Mouse (Mus musculus) bone marrow macrophage, adult 2 months (primary cell): ENCODE data around the gene Nuak1. TPM values are rescaled to one million over a fixed set of nuclear protein-coding genes. Genes with fewer than 3 reads are reported as not detected.
"Not testable (repeated sequence)": the region's sequence is repeated elsewhere in the genome, so short reads cannot be mapped to it uniquely, and the experiment has no call there.

Experiments
- H3K27ac ChIP-seq: 2 replicates; pipeline ENCODE4 v1.5.1; 2012; ENCODE audit warnings: low read depth, low read length; ENCODE audit not compliant: insufficient read depth
- H3K4me1 ChIP-seq: 2 replicates; pipeline ENCODE4 v1.6.1; 2012; ENCODE audit warnings: low read length; ENCODE audit not compliant: control insufficient read depth, insufficient read depth
- H3K4me3 ChIP-seq: 2 replicates; pipeline ENCODE4 v1.5.1; 2012; ENCODE audit warnings: mild to moderate bottlenecking, low read length, moderate library complexity; ENCODE audit not compliant: insufficient read depth
- CTCF ChIP-seq: IDR thresholded peaks from 2 replicates; pipeline ENCODE4 v1.5.1; 2012; ENCODE audit warnings: low read depth, mild to moderate bottlenecking, low read length, moderate library complexity
- POLR2A ChIP-seq: IDR thresholded peaks from 2 replicates; pipeline ENCODE4 v1.6.1; 2012; ENCODE audit warnings: mild to moderate bottlenecking, low read depth, low read length, borderline replicate concordance
- polyA plus RNA-seq: library from polyadenylated mRNA; stranded (reverse); fragments of >200 nt; gene quantifications from 2 replicates; pipeline ENCODE4 v1.2.4, GENCODE M21; 2012; ENCODE audit not compliant: missing spikeins, insufficient read depth, insufficient read length

The Nuak1 gene
- polyA plus RNA-seq: 11.4 and 13.4 TPM in 2 replicates

- TF ChIP-seq CTCF: no peak
- TF ChIP-seq POLR2A: no peak
- Histone ChIP-seq H3K4me3 (peak within 1 kb of the TSS; percentile 88), H3K27ac (peak within 1 kb of the TSS; percentile 63), H3K4me1 (peaks cover 14% of the 10 kb centered on the region)
Measured at GRCm38 (mm10) chr10:84440541-84441433, at the start of gene Nuak1. Gene Nuak1 (minus strand): TSS chr10:84440597.

- H3K4me3 ChIP-seq: no peak overlapping the region
- peaks cover 12% of the 10 kb centered on the region for H3K4me1 ChIP-seq
- no peak for TF ChIP-seq CTCF
- no peak for TF ChIP-seq POLR2A
- no peak overlapping the region for H3K27ac ChIP-seq
Measured at GRCm38 (mm10) chr10:84490115-84490514, 49.7 kb upstream of the Nuak1 start.

GRCm38 (mm10) chr10:84488315-84488714 is 47.9 kb upstream of the Nuak1 start:
- no peak overlapping the region for H3K4me3 ChIP-seq
- no peak overlapping the region for H3K27ac ChIP-seq
- peaks cover 25% of the 10 kb centered on the region for H3K4me1 ChIP-seq
- TF ChIP-seq CTCF (peak; percentile 70), POLR2A (no peak)

- Histone ChIP-seq H3K4me1 (peaks cover 40% of the 10 kb centered on the region), H3K4me3 (no peak overlapping the region), H3K27ac (no peak overlapping the region)
- no peak for TF ChIP-seq POLR2A
- no peak for TF ChIP-seq CTCF
Measured at GRCm38 (mm10) chr10:84484661-84485060, 44.3 kb upstream of the Nuak1 start.

DNA sequence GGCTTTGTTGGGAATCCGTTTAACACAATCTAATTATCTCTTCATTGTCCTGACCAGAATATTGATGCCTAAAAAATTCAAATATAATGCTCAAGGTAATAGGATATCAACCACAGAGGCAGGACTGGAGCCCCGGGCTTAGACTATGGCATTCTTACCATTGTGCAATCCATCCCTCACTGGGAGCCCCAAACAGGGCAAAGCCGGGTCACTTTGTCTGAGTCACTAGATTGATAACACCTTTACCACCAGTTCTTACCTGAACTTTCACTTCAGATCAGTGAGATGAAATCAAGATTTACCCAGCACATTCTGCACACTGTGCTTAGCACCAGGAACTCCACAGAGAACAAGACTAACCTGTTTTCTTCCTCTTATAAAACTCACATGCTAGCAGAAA is 43.2 kb upstream of the Nuak1 start:
- TF ChIP-seq CTCF (no peak), POLR2A (no peak)
- Histone ChIP-seq H3K4me1 (peaks cover 40% of the 10 kb centered on the region), H3K4me3 (no peak overlapping the region), H3K27ac (no peak overlapping the region)

DNA sequence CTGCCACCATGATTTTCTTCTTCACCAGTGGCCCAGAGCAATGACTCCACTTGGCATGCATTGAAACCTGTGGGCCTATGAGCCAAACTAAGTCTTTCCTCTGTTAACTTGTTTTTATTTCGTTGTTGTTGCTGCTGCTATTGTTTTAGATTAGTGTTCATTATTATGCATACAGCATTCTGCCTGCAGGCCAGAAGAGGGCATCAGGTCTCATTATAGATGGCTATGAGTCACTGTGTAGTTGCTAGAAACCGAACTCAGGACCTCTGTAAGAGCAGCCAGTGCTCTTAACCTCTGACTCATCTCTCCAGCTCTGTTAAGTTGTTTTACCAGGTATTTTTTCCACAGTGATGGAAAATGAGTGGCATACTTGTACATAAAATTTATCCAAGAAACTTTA is 42.7 kb upstream of the Nuak1 start:
- TF ChIP-seq CTCF: no peak
- TF ChIP-seq POLR2A: no peak
- H3K27ac ChIP-seq: no peak overlapping the region
- H3K4me1 ChIP-seq: peaks cover 40% of the 10 kb centered on the region
- no peak overlapping the region for H3K4me3 ChIP-seq

- H3K27ac ChIP-seq, H3K4me3 ChIP-seq: not testable (repeated sequence)
- peaks cover 40% of the 10 kb centered on the region for H3K4me1 ChIP-seq
Measured at GRCm38 (mm10) chr10:84482418-84482817, 42.0 kb upstream of the Nuak1 start.

GRCm38 (mm10) chr10:84481327-84481671 is 40.9 kb upstream of the Nuak1 start:
- peaks cover 40% of the 10 kb centered on the region for H3K4me1 ChIP-seq
- peak overlapping the region; percentile 78 for H3K27ac ChIP-seq
- H3K4me3 ChIP-seq: no peak overlapping the region
- TF ChIP-seq CTCF (no peak), POLR2A (no peak)

DNA sequence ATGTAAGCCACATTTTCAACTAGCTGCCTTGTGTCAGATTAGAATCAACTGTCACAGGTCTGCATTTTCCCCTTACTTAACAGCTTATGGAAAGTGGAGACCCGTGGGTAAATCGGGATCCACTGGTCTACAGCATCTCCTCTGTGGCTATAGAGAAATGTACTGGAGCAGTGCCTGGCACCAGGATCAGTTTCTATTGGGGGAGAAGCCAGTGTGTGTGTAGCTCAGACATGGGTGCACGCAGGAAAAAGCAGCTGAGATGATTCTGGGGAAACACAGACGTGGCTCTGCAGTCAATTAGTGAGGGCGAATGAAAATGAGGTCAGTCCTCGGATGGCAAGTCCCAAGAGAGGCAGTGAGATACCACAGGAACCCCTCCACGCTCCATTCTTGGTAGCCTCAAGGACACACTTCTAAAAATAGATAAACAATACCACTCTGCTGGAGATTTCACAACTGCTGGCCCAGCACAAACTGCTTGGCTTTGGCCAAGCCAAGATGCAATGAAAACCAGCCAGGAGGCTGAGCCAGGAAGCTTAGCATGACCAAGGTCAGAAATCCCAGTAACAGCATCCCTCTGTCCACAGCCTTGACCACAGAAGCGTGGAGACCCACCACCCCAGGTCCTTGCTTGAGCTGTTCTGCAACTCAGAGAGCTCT is 40.4 kb upstream of the Nuak1 start:
- H3K4me3 ChIP-seq: no peak overlapping the region
- H3K27ac ChIP-seq: peak overlapping the region; percentile 78
- TF ChIP-seq POLR2A: no peak
- TF ChIP-seq CTCF: no peak

DNA sequence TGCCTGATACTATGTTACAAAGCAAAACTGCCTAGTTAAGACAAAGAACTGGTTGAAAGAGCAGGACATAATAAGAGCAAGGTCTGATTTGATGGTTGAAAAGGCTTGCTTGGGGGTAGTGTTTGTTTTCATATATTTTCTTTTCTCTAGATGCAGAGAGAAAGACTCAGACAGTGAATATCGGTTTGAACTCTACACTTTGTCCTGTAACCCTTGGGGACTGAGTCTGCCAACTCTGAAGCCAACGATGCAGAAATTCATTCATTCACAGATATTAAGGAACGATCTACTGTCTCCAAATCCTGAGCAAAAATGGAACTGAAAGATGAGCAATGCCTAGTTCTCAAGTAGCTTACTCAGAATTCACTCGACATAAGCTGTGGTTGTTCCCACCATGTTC is 39.7 kb upstream of the Nuak1 start:
- TF ChIP-seq CTCF: no peak
- TF ChIP-seq POLR2A: no peak
- Histone ChIP-seq H3K4me1 (peaks cover 40% of the 10 kb centered on the region), H3K4me3 (no peak overlapping the region), H3K27ac (peak overlapping the region; percentile 78)

More for the DNA sequence above, 40.4 kb upstream of the Nuak1 start:
- peaks cover 40% of the 10 kb centered on the region for H3K4me1 ChIP-seq
